Mouse (Mus musculus) adrenal gland, postnatal 4 days (tissue): Measurements from ENCODE around the gene Junb. TPM values are rescaled to one million over a fixed set of nuclear protein-coding genes. Genes with fewer than 3 reads are reported as not detected.

ENCODE experiments used
- DNase-seq, 2 experiments: peaks; one replicate each; pipeline ENCODE4 v3.0.0; 2021 to 2022; ENCODE audit warnings: low spot score in 2 of 2, mixed read lengths in 2 of 2
- total RNA-seq, 2 experiments: library from RNA; stranded (reverse); gene quantifications; 2 replicates each; pipeline ENCODE4 v1.2.3; 2021

Junb gene
- total RNA-seq, 2 experiments from 2014 or later, result 26.1 to 28.9 TPM

GRCm38 (mm10) chr8:84989810-84990209 is 11.3 kb upstream of the Junb start:
- peak; percentile 88 to 90 for DNase-seq

GRCm38 (mm10) chr8:84989311-84989731 is 10.8 kb upstream of the Junb start:
- DNase-seq, result no peak

- DNase-seq, result no peak
Measured at GRCm38 (mm10) chr8:84987903-84988302, 9.4 kb upstream of the Junb start.

- DNase-seq, result no peak
Measured at GRCm38 (mm10) chr8:84987388-84987787, 8.9 kb upstream of the Junb start.

- no peak for DNase-seq
Measured at GRCm38 (mm10) chr8:84986379-84986945, 7.9 kb upstream of the Junb start.

- peak; percentile 70 to 79 for DNase-seq
Measured at GRCm38 (mm10) chr8:84985684-84986378, 7.3 kb upstream of the Junb start.

- DNase-seq, result no peak
Measured at GRCm38 (mm10) chr8:84985049-84985683, 6.6 kb upstream of the Junb start.

- DNase-seq, result no peak
Measured at GRCm38 (mm10) chr8:84984294-84985048, 6.0 kb upstream of the Junb start.

- no peak for DNase-seq
Measured at GRCm38 (mm10) chr8:84982499-84983011, 4.0 kb upstream of the Junb start.

- DNase-seq, result no peak
Measured at GRCm38 (mm10) chr8:84981644-84982498, 3.4 kb upstream of the Junb start.

GRCm38 (mm10) chr8:84980622-84981358 is 2.3 kb upstream of the Junb start:
- peak in 1 of 2 experiments; percentile 75 for DNase-seq

- DNase-seq, result peak; percentile 70 to 90
Measured at GRCm38 (mm10) chr8:84979599-84980421, 1.3 kb upstream of the Junb start.

- peak in 1 of 2 experiments; percentile 58 for DNase-seq
Measured at GRCm38 (mm10) chr8:84977435-84978247, 877 bp downstream of the Junb start.

- DNase-seq, result no peak
Measured at GRCm38 (mm10) chr8:84976763-84977434, 1.6 kb downstream of the Junb start.

- peak; percentile 78 to 93 for DNase-seq
Measured at GRCm38 (mm10) chr8:84976031-84976762, 2.3 kb downstream of the Junb start.

- peak in 1 of 2 experiments; percentile 66 for DNase-seq
Measured at GRCm38 (mm10) chr8:84975434-84975833, 3.1 kb downstream of the Junb start.
